Mouse (Mus musculus) liver, postnatal 0 days (tissue): ENCODE measurements at regions not wholly inside any gene's neighbourhood (a gene's known extent, or its start where the extent isn't known, plus 50 kb on each side); places are given as distances from the start of the nearest gene placed in this dataset.

Experiments used
- CTCF ChIP-seq: sonication (generic); IDR thresholded peaks from 2 replicates; pipeline ENCODE4 v1.5.1; 2016; ENCODE audit warnings: antibody characterized with exemption, low read depth
- EP300 ChIP-seq: IDR thresholded peaks from 2 replicates; pipeline ENCODE4 v1.6.1; 2016; ENCODE audit warnings: antibody characterized with exemption, low read depth, mild to moderate bottlenecking

DNA sequence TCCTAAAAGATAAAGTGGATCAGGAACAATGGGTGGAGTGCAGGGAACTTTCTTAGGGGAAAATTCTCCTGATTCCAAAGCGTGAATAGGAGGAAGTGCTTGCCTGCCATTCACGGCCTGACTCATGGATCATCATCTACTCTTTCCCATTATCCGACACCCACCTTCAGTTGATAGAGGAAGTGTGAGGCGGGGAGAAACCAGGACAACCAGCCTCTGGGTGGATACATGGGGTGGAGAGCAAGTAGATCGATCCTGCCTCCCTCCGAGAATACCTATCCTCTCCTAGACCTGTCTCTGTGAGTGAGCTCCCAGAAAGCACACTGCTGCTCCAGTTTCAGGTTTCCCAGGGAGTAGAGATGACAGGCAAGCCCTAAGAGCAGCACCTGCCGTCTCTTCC, 79.8 kb upstream of the Adgrl2 start:
- TF ChIP-seq CTCF, result no peak
- TF ChIP-seq EP300, result no peak
